Mouse (Mus musculus): ENCODE data around the gene Fam213a. TPM values are rescaled to one million over a fixed set of nuclear protein-coding genes. Genes with fewer than 3 reads are reported as not detected.

The Fam213a gene
- 60.8 and 61.0 TPM in 2 replicates for polyA plus RNA-seq (2012; rRNA removed; ENCODE audit: low replicate concordance)

DNA sequence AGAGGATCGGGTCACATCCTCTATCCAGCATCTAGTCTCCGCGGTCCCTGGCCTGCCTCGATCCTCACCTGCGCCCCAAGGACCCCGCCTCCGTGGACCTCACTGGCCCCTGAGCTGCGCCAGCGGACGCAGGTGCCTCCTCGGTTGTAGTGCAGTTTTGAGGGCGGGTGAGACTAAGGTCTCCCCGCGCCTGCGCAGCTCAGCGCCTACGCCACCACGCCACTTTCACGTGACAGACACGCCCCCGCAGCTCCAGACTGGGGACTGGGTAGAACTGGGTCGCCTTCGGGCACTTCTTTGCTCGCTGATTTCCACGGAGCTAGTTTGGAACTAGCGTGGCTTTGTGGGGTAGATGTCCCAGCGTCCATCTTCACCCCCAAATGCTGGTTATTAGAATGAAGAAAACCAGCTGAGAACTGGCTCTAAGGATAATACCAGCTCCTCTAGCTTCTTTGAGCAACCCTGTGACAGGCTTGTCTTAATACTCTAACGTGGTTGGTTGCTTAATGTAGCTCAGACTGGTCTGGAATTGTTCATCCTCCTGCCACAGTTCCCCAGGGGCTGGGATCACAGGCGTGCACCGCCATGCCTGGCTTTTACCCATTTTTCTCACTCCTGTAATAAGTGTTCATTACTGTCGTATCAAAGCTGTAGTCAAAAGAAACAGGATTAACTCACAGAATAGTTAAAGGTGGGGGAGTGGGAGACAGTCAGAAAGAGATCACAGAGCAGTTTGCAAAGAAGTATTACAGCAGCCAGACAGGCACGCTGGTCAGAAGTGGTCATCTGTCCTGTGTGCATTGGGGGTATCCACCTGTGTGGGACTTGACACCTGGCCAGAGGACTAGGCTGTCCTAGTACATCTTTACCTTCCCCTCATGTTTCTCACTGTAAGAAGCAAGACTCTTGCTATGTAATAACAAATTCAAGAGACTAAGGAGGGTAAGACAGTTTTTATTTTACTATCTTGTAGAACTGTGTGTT, at the start of gene Fam213a:
Gene Fam213a (minus strand): TSS at position 159 of the 984 bp plus-strand sequence.

DNA sequence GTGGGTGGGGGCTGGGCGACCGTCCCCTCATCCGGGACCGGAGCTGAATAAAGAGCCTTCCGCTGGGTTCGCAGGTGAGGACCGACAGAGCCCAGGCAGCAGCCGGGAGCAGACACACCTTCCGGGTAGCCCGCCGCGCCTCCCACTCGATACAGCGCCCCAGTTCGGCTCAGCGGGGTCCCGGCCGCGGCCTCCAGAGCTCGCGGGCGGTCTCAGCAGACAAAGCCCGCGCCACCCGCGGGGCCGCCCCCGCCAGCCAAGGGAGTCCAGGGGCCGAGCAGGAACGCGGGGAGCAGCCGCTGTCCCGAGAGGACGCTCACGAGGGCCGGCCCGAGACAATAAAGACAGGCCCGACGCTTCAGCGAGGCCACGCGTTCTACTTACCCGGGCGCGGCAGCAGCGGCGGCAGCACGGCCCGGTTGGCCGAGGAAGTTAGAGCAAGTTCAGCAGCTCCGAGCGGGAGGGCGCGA, 47.2 kb downstream of the Fam213a start, which contains the start of gene Tspan14:
Gene Tspan14 (minus strand): TSS at position 416 of the 470 bp plus-strand sequence.

Other genes starting within 250 kb of the Fam213a start
- 0.50 and 0.55 TPM in 2 replicates for gene Sh2d4b, start 120.5 kb downstream of the Fam213a start, polyA plus RNA-seq (2012; rRNA removed; ENCODE audit: low replicate concordance)
- gene Tspan14, start 47.0 kb downstream of the Fam213a start, polyA plus RNA-seq (2012; rRNA removed; ENCODE audit: low replicate concordance), result 81.9 and 119 TPM in 2 replicates
- not detected in 2 replicates for gene Dydc2, start 55.4 kb upstream of the Fam213a start, polyA plus RNA-seq (2012; rRNA removed; ENCODE audit: low replicate concordance)
- gene Dydc1, start 59.1 kb upstream of the Fam213a start, polyA plus RNA-seq (2012; rRNA removed; ENCODE audit: low replicate concordance), result not detected in 2 replicates
- gene Mat1a, start 91.2 kb upstream of the Fam213a start, polyA plus RNA-seq (2012; rRNA removed; ENCODE audit: low replicate concordance), result 0.04 and 2.3 TPM in 2 replicates
- 0.16 and 0.24 TPM in 2 replicates for gene Sftpa1, start 118.0 kb upstream of the Fam213a start, polyA plus RNA-seq (2012; rRNA removed; ENCODE audit: low replicate concordance)
- 0.16 TPM in 1 of 2 replicates, not detected in the other for gene Mbl1, start 137.7 kb upstream of the Fam213a start, polyA plus RNA-seq (2012; rRNA removed; ENCODE audit: low replicate concordance)
- gene Sftpd, start 171.4 kb upstream of the Fam213a start, polyA plus RNA-seq (2012; rRNA removed; ENCODE audit: low replicate concordance), result 0.10 TPM in 1 of 2 replicates, not detected in the other